Mouse (Mus musculus) C2C12 (cell line): ENCODE results near the gene Smg9.

ENCODE experiments used
- CEBPB ChIP-seq: IDR thresholded peaks from one replicate; pipeline ENCODE4 v1.6.1; 2011; ENCODE audit warnings: low read depth, mild to moderate bottlenecking, control low read depth, moderate library complexity
- CTCF ChIP-seq: IDR thresholded peaks from one replicate; pipeline ENCODE4 v1.5.1; 2011; ENCODE audit not compliant: control insufficient read depth, insufficient read depth, insufficient read length
- MAX ChIP-seq: IDR thresholded peaks from one replicate; pipeline ENCODE4 v1.6.1; 2011; ENCODE audit warnings: mild to moderate bottlenecking, control low read depth
- MYOD1 ChIP-seq: IDR thresholded peaks from one replicate; pipeline ENCODE4 v1.6.1; 2011; ENCODE audit warnings: low read depth; ENCODE audit not compliant: control insufficient read depth, insufficient read length
- MYOG ChIP-seq: IDR thresholded peaks from one replicate; pipeline ENCODE4 v1.6.1; 2011; ENCODE audit not compliant: control insufficient read depth, insufficient read length; ENCODE audit errors: extremely low read depth
- USF1 ChIP-seq: IDR thresholded peaks from one replicate; pipeline ENCODE4 v1.6.1; 2011; ENCODE audit warnings: low read depth, mild to moderate bottlenecking, control low read depth, moderate library complexity

DNA sequence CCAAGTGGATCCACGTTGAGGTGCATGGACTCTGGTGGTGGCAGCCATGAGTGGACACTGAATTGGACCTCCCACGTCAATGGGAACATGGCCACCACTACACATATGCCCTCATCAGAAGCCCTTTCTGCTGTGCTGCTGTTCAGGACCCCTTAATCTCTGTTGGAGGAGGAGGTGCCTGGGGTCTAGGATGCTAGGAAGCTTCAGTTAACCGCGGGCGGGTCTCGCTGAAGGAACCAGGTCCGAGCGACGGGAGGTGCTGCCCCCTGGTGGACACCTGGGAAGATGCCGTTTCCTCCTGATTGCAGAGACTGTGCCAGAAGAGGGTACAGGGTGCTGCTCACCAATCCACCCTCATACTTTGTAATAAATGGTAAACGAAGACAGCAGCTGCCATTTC, 14.6 kb upstream of the Smg9 start:
- TF ChIP-seq CTCF (peak; percentile 72), USF1 (no peak), MAX (no peak), CEBPB (no peak), MYOD1 (no peak), MYOG (no peak)
